Mouse (Mus musculus): ENCODE measurements around the gene Myh2.

- no peak for TF ChIP-seq EP300 (IDR thresholded peaks at IDR 0.05; ENCODE audit: insufficient read depth, low read depth, low read length)
- no peak for TF ChIP-seq CTCF (IDR thresholded peaks at IDR 0.05)
These were observed 27.8 kb upstream of the Myh2 start for GRCm38 (mm10) chr11:67143065-67143464.

All from heart, adult 2 months (tissue).